Mouse (Mus musculus) MEL (cell line): ENCODE results near the gene Smad6.

Source experiments
- BHLHE40 ChIP-seq: IDR thresholded peaks from 2 replicates; pipeline ENCODE4 v1.6.1; 2012; ENCODE audit warnings: low read depth, mild to moderate bottlenecking, inconsistent platforms, low read length, improper control_type of control experiment, borderline replicate concordance
- EP300 ChIP-seq, 2 experiments: IDR thresholded peaks; 2 replicates each; pipeline ENCODE4 v1.6.1; 2011; ENCODE audit warnings: improper control_type of control experiment in 2 of 2, low read length in 2 of 2, low read depth in 1 of 2, mild to moderate bottlenecking in 1 of 2
- POLR2A ChIP-seq, 2 experiments: IDR thresholded peaks; 2 replicates each; pipeline ENCODE4 v1.6.1; 2011 to 2012; ENCODE audit warnings: low read length in 2 of 2, mild to moderate bottlenecking in 2 of 2, control low read depth in 1 of 2, improper control_type of control experiment in 1 of 2, low read depth in 1 of 2, moderate library complexity in 1 of 2; ENCODE audit not compliant: control insufficient read depth in 1 of 2, insufficient read depth in 1 of 2, poor library complexity in 1 of 2
- RAD21 ChIP-seq: IDR thresholded peaks from 2 replicates; pipeline ENCODE4 v1.6.1; 2011; ENCODE audit warnings: mild to moderate bottlenecking, low read depth, low read length, improper control_type of control experiment
- RCOR1 ChIP-seq: IDR thresholded peaks from 2 replicates; pipeline ENCODE4 v1.6.1; 2012; ENCODE audit warnings: low read depth, mild to moderate bottlenecking, inconsistent platforms, low read length, improper control_type of control experiment
- SIN3A ChIP-seq: IDR thresholded peaks from 2 replicates; pipeline ENCODE4 v1.6.1; 2012; ENCODE audit warnings: low read length, improper control_type of control experiment, inconsistent platforms
- TAL1 ChIP-seq: IDR thresholded peaks from 2 replicates; pipeline ENCODE4 v1.6.1; 2012; ENCODE audit warnings: mild to moderate bottlenecking, inconsistent platforms, low read length, moderate library complexity, mixed read lengths
- TCF12 ChIP-seq: IDR thresholded peaks from 2 replicates; pipeline ENCODE4 v1.6.1; 2014; ENCODE audit warnings: low read depth, mild to moderate bottlenecking, inconsistent platforms, low read length, improper control_type of control experiment, moderate library complexity
- USF2 ChIP-seq, 2 experiments: IDR thresholded peaks; 2 replicates each; pipeline ENCODE4 v1.6.1; 2011 to 2012; ENCODE audit warnings: improper control_type of control experiment in 2 of 2, low read length in 2 of 2, borderline replicate concordance in 1 of 2, inconsistent platforms in 1 of 2, low read depth in 1 of 2, mild to moderate bottlenecking in 1 of 2; ENCODE audit not compliant: insufficient read depth in 1 of 2

DNA sequence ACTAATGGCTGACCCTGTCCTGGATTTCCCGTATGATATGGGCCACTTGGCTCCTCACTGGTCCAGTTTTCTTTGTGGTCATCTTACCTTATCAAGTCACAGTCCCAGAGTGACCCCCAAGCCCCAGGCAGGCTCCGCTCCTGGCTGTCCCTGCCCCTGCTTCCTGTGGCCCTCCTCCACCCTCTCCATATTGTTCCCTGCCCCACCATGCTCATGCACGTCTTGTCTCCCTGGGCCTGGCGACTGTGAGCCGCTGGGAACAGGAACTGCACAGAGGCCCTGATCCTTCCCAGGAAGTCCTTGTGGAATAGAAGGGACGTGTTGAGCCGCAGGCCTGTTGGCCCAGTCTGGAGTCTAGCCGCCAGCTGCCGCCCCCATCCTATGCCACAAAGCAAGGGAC, 33.3 kb upstream of the Smad6 start:
- TF ChIP-seq TAL1 (no peak), EP300 (IDR thresholded peaks at IDR 0.05; ENCODE audit: low read depth in 1 of 2, low read length in 2 of 2) (no peak), RCOR1 (no peak), RAD21 (no peak), USF2 (IDR thresholded peaks at IDR 0.05; ENCODE audit: borderline replicate concordance in 1 of 2, insufficient read depth in 1 of 2, low read depth in 1 of 2, low read length in 2 of 2) (no peak), BHLHE40 (no peak), SIN3A (no peak), TCF12 (no peak), POLR2A (IDR thresholded peaks at IDR 0.05; ENCODE audit: control insufficient read depth in 1 of 2, insufficient read depth in 1 of 2, low read depth in 1 of 2, low read length in 2 of 2, poor library complexity in 1 of 2) (no peak)
